Mouse (Mus musculus): ENCODE measurements around the gene Gpr88.

GRCm38 (mm10) chr3:116249026-116249425 is 4.3 kb downstream of the Gpr88 start:
- no peak for TF ChIP-seq POLR2A (IDR thresholded peaks at IDR 0.05; ENCODE audit: extremely low read depth, insufficient read depth, low read length)
- no peak for TF ChIP-seq CTCF (IDR thresholded peaks at IDR 0.05; ENCODE audit: extremely low read depth, insufficient read depth, low read length)
